Mouse (Mus musculus) urinary bladder, postnatal 4 days (tissue): ENCODE measurements at regions not wholly inside any gene's neighbourhood (a gene's known extent, or its start where the extent isn't known, plus 50 kb on each side); places are given as distances from the start of the nearest gene placed in this dataset.

Source experiments
- DNase-seq, 2 experiments: peaks; one replicate each; pipeline ENCODE4 v3.0.0; 2021 to 2022; ENCODE audit warnings: low spot score in 2 of 2

GRCm38 (mm10) chr2:159950369-159950768 lies 383.6 kb downstream of the Gm826 start:
- DNase-seq = no peak

- no peak for DNase-seq
Observed at GRCm38 (mm10) chr2:159949046-159949445, 384.9 kb downstream of the Gm826 start.

GRCm38 (mm10) chr2:159930744-159931143 lies 403.2 kb downstream of the Gm826 start:
- DNase-seq = no peak

- DNase-seq = no peak
Observed at GRCm38 (mm10) chr2:159889701-159890100, 444.3 kb downstream of the Gm826 start.

- DNase-seq = no peak
Observed at GRCm38 (mm10) chr2:159884773-159885459, 449.0 kb downstream of the Gm826 start.

GRCm38 (mm10) chr2:159866981-159867380 lies 467.0 kb downstream of the Gm826 start:
- DNase-seq = no peak

GRCm38 (mm10) chr2:159866391-159866790 lies 467.6 kb downstream of the Gm826 start:
- DNase-seq = no peak

- DNase-seq = no peak
Observed at GRCm38 (mm10) chr2:159863185-159863584, 470.8 kb downstream of the Gm826 start.

- no peak for DNase-seq
Observed at GRCm38 (mm10) chr2:159853891-159854665, 479.9 kb downstream of the Gm826 start.

GRCm38 (mm10) chr2:159852959-159853358 lies 481.0 kb downstream of the Gm826 start:
- no peak for DNase-seq

GRCm38 (mm10) chr2:159832488-159833113 lies 501.4 kb downstream of the Gm826 start:
- peak; percentile 31 to 61 for DNase-seq

- DNase-seq = no peak
Observed at GRCm38 (mm10) chr2:159826417-159826816, 507.5 kb downstream of the Gm826 start.

GRCm38 (mm10) chr2:159818556-159818955 lies 515.4 kb downstream of the Gm826 start:
- DNase-seq = no peak

GRCm38 (mm10) chr2:159816344-159816743 lies 517.6 kb downstream of the Gm826 start:
- DNase-seq = no peak
